Mouse (Mus musculus) lung, embryonic 15.5 days (tissue): ENCODE results near the gene Stx1a. TPM values are rescaled to one million over a fixed set of nuclear protein-coding genes. Genes with fewer than 3 reads are reported as not detected.
A peak's percentile ranks its signal among the peaks of the same experiment; 100 is the strongest.

Experiments
- ATAC-seq: fragments of 200-750 bp; cut with Nextera tagmentation; 2 replicates; pipeline ENCODE4 v1.8.0; 2017; ENCODE audit warnings: moderate number of reproducible peaks, borderline replicate concordance; ENCODE audit not compliant: low FRiP score, low TSS enrichment; ENCODE audit errors: extremely low read depth
- H3K27ac ChIP-seq: fragments of 300-500 bp; sonication (generic); 2 replicates; pipeline ENCODE4 v1.5.1; 2015; ENCODE audit warnings: moderate library complexity, mild to moderate bottlenecking, inconsistent platforms
- H3K27me3 ChIP-seq: fragments of 300-500 bp; sonication (generic); 2 replicates; pipeline ENCODE4 v1.6.1; 2015; ENCODE audit warnings: inconsistent platforms
- H3K36me3 ChIP-seq: fragments of 300-500 bp; sonication (generic); 2 replicates; pipeline ENCODE4 v1.6.1; 2015; ENCODE audit warnings: inconsistent platforms
- H3K4me1 ChIP-seq: fragments of 300-500 bp; sonication (generic); 2 replicates; pipeline ENCODE4 v1.6.1; 2015; ENCODE audit warnings: inconsistent platforms
- H3K4me2 ChIP-seq: fragments of 300-500 bp; sonication (generic); 2 replicates; pipeline ENCODE4 v1.6.1; 2015; ENCODE audit warnings: inconsistent platforms, mild to moderate bottlenecking, moderate library complexity
- H3K4me3 ChIP-seq: fragments of 300-500 bp; sonication (generic); 2 replicates; pipeline ENCODE4 v1.5.1; 2015; ENCODE audit warnings: mild to moderate bottlenecking, inconsistent platforms
- H3K9ac ChIP-seq: fragments of 300-500 bp; sonication (generic); 2 replicates; pipeline ENCODE4 v1.6.1; 2015; ENCODE audit warnings: inconsistent platforms
- H3K9me3 ChIP-seq: fragments of 300-500 bp; sonication (generic); 2 replicates; pipeline ENCODE4 v1.6.1; 2016; ENCODE audit warnings: inconsistent platforms
- WGBS: fragments of 180-500 bp; shearing (Covaris S2); methylation state at CpG from one replicate; pipeline ENCODE4 v1.1.7; 2015; 5-methylcytosine and 5-hydroxymethylcytosine counted together
- polyA plus RNA-seq: library from polyadenylated mRNA; unstranded; fragments of >200 nt; fragmentation: Nextera tagmentation; extraction: Ambion mirVana; gene quantifications from 2 replicates; pipeline ENCODE4 v1.2.1, GENCODE M21; 2015

Stx1a gene
- polyA plus RNA-seq, 1 experiment from 2014 or later = 13.2 TPM

GRCm38 (mm10) chr5:134986298-134987268 lies 36.7 kb upstream of the Stx1a start:
- WGBS = 3% methylated on average over 79 of the region's 79 CpGs
- H3K4me3 ChIP-seq = peak overlapping the region; percentile 44
- peak overlapping the region; percentile 47 for H3K4me2 ChIP-seq
- peaks cover 36% of the 10 kb centered on the region for H3K4me1 ChIP-seq
- no peaks in the 10 kb centered on the region for H3K9me3 ChIP-seq
- H3K9ac ChIP-seq = peak overlapping the region; percentile 56
- no peak for ATAC-seq
- peak overlapping the region; percentile 93 for H3K27ac ChIP-seq
- no peaks in the 10 kb centered on the region for H3K36me3 ChIP-seq
- peaks cover 48% of the 10 kb centered on the region for H3K27me3 ChIP-seq

- Histone ChIP-seq H3K4me2 (peak overlapping the region; percentile 47), H3K27me3 (peaks cover 48% of the 10 kb centered on the region), H3K36me3 (no peaks in the 10 kb centered on the region), H3K9me3 (no peaks in the 10 kb centered on the region), H3K4me3 (peak overlapping the region; percentile 44), H3K9ac (peak overlapping the region; percentile 38), H3K4me1 (peaks cover 35% of the 10 kb centered on the region), H3K27ac (peak overlapping the region; percentile 12; the same call in 1 of the 2 replicates)
- ATAC-seq = no peak
- WGBS = 34% methylated on average over 11 of the region's 11 CpGs
These were observed 34.1 kb upstream of the Stx1a start for GRCm38 (mm10) chr5:134989166-134989565.

GRCm38 (mm10) chr5:134989741-134990140 lies 33.5 kb upstream of the Stx1a start:
- Histone ChIP-seq H3K4me3 (peak overlapping the region; percentile 44), H3K27me3 (peaks cover 42% of the 10 kb centered on the region), H3K36me3 (no peaks in the 10 kb centered on the region), H3K9ac (no peak overlapping the region), H3K4me2 (peak overlapping the region; percentile 47), H3K4me1 (peaks cover 29% of the 10 kb centered on the region), H3K27ac (no peak overlapping the region), H3K9me3 (no peaks in the 10 kb centered on the region)
- 30% methylated on average over 6 of the region's 6 CpGs for WGBS
- no peak for ATAC-seq

- peak overlapping the region; percentile 45 for H3K27ac ChIP-seq
- H3K4me3 ChIP-seq = no peak overlapping the region
- H3K36me3 ChIP-seq = no peaks in the 10 kb centered on the region
- ATAC-seq = no peak
- no peak overlapping the region for H3K4me2 ChIP-seq
- H3K9me3 ChIP-seq = no peaks in the 10 kb centered on the region
- no peak overlapping the region for H3K9ac ChIP-seq
- H3K27me3 ChIP-seq = peaks cover 14% of the 10 kb centered on the region
- peaks cover 12% of the 10 kb centered on the region; the same call in 1 of the 2 replicates for H3K4me1 ChIP-seq
- WGBS = 64% methylated on average over 5 of the region's 5 CpGs
These were observed 30.7 kb upstream of the Stx1a start for GRCm38 (mm10) chr5:134992566-134992965.

- Histone ChIP-seq H3K4me2 (no peak overlapping the region), H3K9ac (no peak overlapping the region), H3K36me3 (no peaks in the 10 kb centered on the region), H3K27ac (peak overlapping the region; percentile 35), H3K4me3 (no peak overlapping the region), H3K9me3 (no peaks in the 10 kb centered on the region), H3K4me1 (peaks cover 25% of the 10 kb centered on the region), H3K27me3 (no peaks in the 10 kb centered on the region)
- 44% methylated on average over 6 of the region's 6 CpGs for WGBS
- ATAC-seq = no peak
These were observed 24.9 kb upstream of the Stx1a start for GRCm38 (mm10) chr5:134998359-134998758.

GRCm38 (mm10) chr5:134999797-135000196 lies 23.5 kb upstream of the Stx1a start:
- H3K9ac ChIP-seq = no peak overlapping the region
- no peaks in the 10 kb centered on the region for H3K36me3 ChIP-seq
- WGBS = 89% methylated on average over 4 of the region's 4 CpGs
- H3K4me2 ChIP-seq = no peak overlapping the region
- H3K27me3 ChIP-seq = no peaks in the 10 kb centered on the region
- H3K4me1 ChIP-seq = peaks cover 25% of the 10 kb centered on the region
- no peak for ATAC-seq
- H3K9me3 ChIP-seq = no peaks in the 10 kb centered on the region
- H3K4me3 ChIP-seq = no peak overlapping the region
- no peak overlapping the region; the same call in 1 of the 2 replicates for H3K27ac ChIP-seq

GRCm38 (mm10) chr5:135000751-135001150 lies 22.5 kb upstream of the Stx1a start:
- H3K27ac ChIP-seq = peak overlapping the region; percentile 86
- no peak overlapping the region; the same call in 1 of the 2 replicates for H3K4me2 ChIP-seq
- peaks cover 25% of the 10 kb centered on the region for H3K4me1 ChIP-seq
- H3K9ac ChIP-seq = no peak overlapping the region
- no peaks in the 10 kb centered on the region for H3K9me3 ChIP-seq
- H3K36me3 ChIP-seq = no peaks in the 10 kb centered on the region
- ATAC-seq = peak; percentile 12; the same call in 1 of the 2 replicates
- no peaks in the 10 kb centered on the region for H3K27me3 ChIP-seq
- 35% methylated on average over 13 of the region's 16 CpGs for WGBS
- H3K4me3 ChIP-seq = no peak overlapping the region

GRCm38 (mm10) chr5:135001309-135001708 lies 22.0 kb upstream of the Stx1a start:
- under 1% methylated on average over 14 of the region's 14 CpGs for WGBS
- H3K27me3 ChIP-seq = no peaks in the 10 kb centered on the region
- H3K27ac ChIP-seq = peak overlapping the region; percentile 86
- H3K9me3 ChIP-seq = no peaks in the 10 kb centered on the region
- peak; percentile 76 for ATAC-seq
- no peaks in the 10 kb centered on the region for H3K36me3 ChIP-seq
- no peak overlapping the region for H3K4me3 ChIP-seq
- no peak overlapping the region for H3K9ac ChIP-seq
- peak overlapping the region; percentile 33 for H3K4me2 ChIP-seq
- H3K4me1 ChIP-seq = peaks cover 25% of the 10 kb centered on the region

GRCm38 (mm10) chr5:135002151-135002550 lies 21.1 kb upstream of the Stx1a start:
- WGBS = 38% methylated on average over 5 of the region's 5 CpGs
- H3K4me3 ChIP-seq = no peak overlapping the region
- H3K4me1 ChIP-seq = peaks cover 25% of the 10 kb centered on the region
- ATAC-seq = peak; percentile 33
- H3K36me3 ChIP-seq = no peaks in the 10 kb centered on the region
- H3K27ac ChIP-seq = peak overlapping the region; percentile 86
- no peak overlapping the region for H3K9ac ChIP-seq
- H3K9me3 ChIP-seq = no peaks in the 10 kb centered on the region
- no peak overlapping the region for H3K4me2 ChIP-seq
- no peaks in the 10 kb centered on the region for H3K27me3 ChIP-seq

GRCm38 (mm10) chr5:135007802-135008571 lies 15.3 kb upstream of the Stx1a start:
- ATAC-seq = no peak
- 18% methylated on average over 16 of the region's 16 CpGs for WGBS

GRCm38 (mm10) chr5:135008671-135009589 lies 14.4 kb upstream of the Stx1a start, which contains the start of gene Abhd11:
Gene Abhd11, plus strand, starts transcription at chr5:135009152.
- Histone ChIP-seq H3K4me1 (peaks cover 37% of the 10 kb centered on the region), H3K9me3 (no peaks in the 10 kb centered on the region), H3K27ac (peak within 1 kb of the TSS; percentile 98), H3K4me3 (peak within 1 kb of the TSS; percentile 63), H3K4me2 (peak within 1 kb of the TSS; percentile 73), H3K9ac (peak within 1 kb of the TSS; percentile 61), H3K27me3 (no peaks in the 10 kb centered on the region), H3K36me3 (no peaks in the 10 kb centered on the region)
- under 1% methylated on average over 52 of the region's 52 CpGs for WGBS
- ATAC-seq = peak; percentile 87

More at GRCm38 (mm10) chr5:135007802-135008571, 15.3 kb upstream of the Stx1a start:
- Histone ChIP-seq H3K4me1 (peaks cover 35% of the 10 kb centered on the region), H3K27me3 (no peaks in the 10 kb centered on the region), H3K9me3 (no peaks in the 10 kb centered on the region), H3K36me3 (no peaks in the 10 kb centered on the region), H3K4me3 (peak overlapping the region; percentile 63), H3K27ac (peak overlapping the region; percentile 94), H3K4me2 (peak overlapping the region; percentile 73), H3K9ac (peak overlapping the region; percentile 61)
